Mouse (Mus musculus): Measurements from ENCODE around the gene Jazf1. TPM values are rescaled to one million over a fixed set of nuclear protein-coding genes. Genes with fewer than 3 reads are reported as not detected.

Gene Jazf1
- total and polyA plus RNA-seq, 3 experiments = not detected

- no peak for TF ChIP-seq MYC (IDR thresholded peaks at IDR 0.05; ENCODE audit: low read depth, low read length)
Measured at GRCm38 (mm10) chr6:52954861-52955260, 113.6 kb downstream of the Jazf1 start (continued).

DNA sequence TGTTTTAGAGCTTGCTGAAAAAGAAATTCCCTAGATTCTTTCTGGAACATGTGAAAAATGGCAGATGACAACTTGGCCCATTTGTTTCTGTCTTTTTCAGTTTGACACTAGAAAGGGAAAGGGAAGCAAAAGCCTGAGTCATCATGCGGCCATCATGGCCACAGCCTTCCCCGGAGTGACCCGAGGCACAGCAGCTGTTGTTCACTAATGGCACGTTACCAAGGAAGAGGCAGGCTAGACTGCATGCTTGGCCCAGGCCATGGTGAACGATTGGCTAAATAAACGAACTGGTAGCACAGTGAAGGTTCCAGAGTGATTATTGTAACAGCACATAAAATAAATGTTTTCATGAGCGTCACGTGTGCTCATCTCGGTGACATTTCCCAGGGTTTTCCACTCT, 114.0 kb downstream of the Jazf1 start:
- TF ChIP-seq TCF12 (IDR thresholded peaks at IDR 0.05; ENCODE audit: low read depth, low read length) = no peak
- TF ChIP-seq POLR2A (IDR thresholded peaks at IDR 0.05; ENCODE audit: control insufficient read depth in 1 of 2, insufficient read depth in 1 of 2, low read depth in 1 of 2, low read length in 2 of 2, poor library complexity in 1 of 2) = no peak
- TF ChIP-seq ELF1 (IDR thresholded peaks at IDR 0.05; ENCODE audit: low read depth, low read length) = no peak
- TF ChIP-seq BHLHE40 (IDR thresholded peaks at IDR 0.05; ENCODE audit: borderline replicate concordance, low read depth, low read length) = no peak
- TF ChIP-seq ETS1 (IDR thresholded peaks at IDR 0.05; ENCODE audit: low read depth, low read length) = no peak
- no peak for TF ChIP-seq CHD1 (IDR thresholded peaks at IDR 0.05; ENCODE audit: low read depth, low read length)
- TF ChIP-seq E2F4 (IDR thresholded peaks at IDR 0.05; ENCODE audit: borderline replicate concordance, low read depth, low read length) = no peak
- TF ChIP-seq MEF2A (IDR thresholded peaks at IDR 0.05; ENCODE audit: extremely low read depth, insufficient replicate concordance, low read depth, low read length, poor library complexity, severe bottlenecking) = no peak
- TF ChIP-seq EP300 (IDR thresholded peaks at IDR 0.05; ENCODE audit: low read depth in 1 of 2, low read length in 2 of 2) = no peak
- no peak overlapping the region for H3K9ac ChIP-seq (ENCODE audit: control insufficient read depth, low read depth, low read length, poor library complexity, severe bottlenecking)

GRCm38 (mm10) chr6:52952526-52952900, 115.9 kb downstream of the Jazf1 start:
- TF ChIP-seq MYB (IDR thresholded peaks at IDR 0.05; ENCODE audit: low read depth, low read length) = no peak
- TF ChIP-seq TAL1 (IDR thresholded peaks at IDR 0.05; ENCODE audit: low read length) = no peak
- no peak for TF ChIP-seq CTCF (IDR thresholded peaks at IDR 0.05 in 2 of 3, conservative IDR thresholded peaks at IDR 0.05 in 1 of 3; ENCODE audit: control insufficient read depth in 1 of 3, insufficient read depth in 1 of 3, low read depth in 2 of 3, low read length in 3 of 3, poor library complexity in 1 of 3, severe bottlenecking in 1 of 3)
- TF ChIP-seq USF1 (IDR thresholded peaks at IDR 0.05; ENCODE audit: low read depth, low read length) = no peak
- no peak for TF ChIP-seq NRF1 (IDR thresholded peaks at IDR 0.05; ENCODE audit: insufficient read depth, low read depth, low read length, poor library complexity, severe bottlenecking)
- no peak for TF ChIP-seq ZMIZ1 (IDR thresholded peaks at IDR 0.05; ENCODE audit: low read depth, low read length)
- TF ChIP-seq CHD2 (IDR thresholded peaks at IDR 0.05; ENCODE audit: low read length) = no peak
- no peak for TF ChIP-seq GATA1 (IDR thresholded peaks at IDR 0.05; ENCODE audit: low read depth, low read length)
- no peak for TF ChIP-seq ETS1 (IDR thresholded peaks at IDR 0.05; ENCODE audit: low read depth, low read length)
- TF ChIP-seq KAT2A (conservative IDR thresholded peaks at IDR 0.05; ENCODE audit: low read depth, low read length) = no peak
- no peak for TF ChIP-seq MAZ (IDR thresholded peaks at IDR 0.05; ENCODE audit: low read depth, low read length)
- TF ChIP-seq MEF2A (IDR thresholded peaks at IDR 0.05; ENCODE audit: extremely low read depth, insufficient replicate concordance, low read depth, low read length, poor library complexity, severe bottlenecking) = no peak
- no peak for TF ChIP-seq ZC3H11A (IDR thresholded peaks at IDR 0.05; ENCODE audit: low read depth, low read length)
- H3K9ac ChIP-seq (ENCODE audit: control insufficient read depth, low read depth, low read length, poor library complexity, severe bottlenecking) = no peak overlapping the region
- H3K9me3 ChIP-seq (replicated peaks; ENCODE audit: insufficient read depth, low read length) = no peaks in the 10 kb centered on the region
- no peaks in the 10 kb centered on the region for H3K27me3 ChIP-seq (ENCODE audit: control insufficient read depth in 1 of 2, insufficient read depth in 2 of 2, low read length in 2 of 2)
- no peaks in the 10 kb centered on the region for H3K36me3 ChIP-seq (ENCODE audit: control insufficient read depth in 1 of 2, insufficient read depth in 2 of 2, low read length in 2 of 2)
- no peak overlapping the region for H3K4me3 ChIP-seq (ENCODE audit: control insufficient read depth in 1 of 2, insufficient read depth in 1 of 2, low read depth in 2 of 2, low read length in 2 of 2)
- no peaks in the 10 kb centered on the region for H3K79me2 ChIP-seq (ENCODE audit: control insufficient read depth, insufficient read depth, low read length, poor library complexity)
- H3K4me1 ChIP-seq (ENCODE audit: control insufficient read depth in 1 of 2, insufficient read depth in 2 of 2, low read length in 2 of 2) = no peaks in the 10 kb centered on the region
- DNase-seq (ENCODE audit: low read depth, low spot score) = no peak
- H3K27ac ChIP-seq (ENCODE audit: control insufficient read depth, low read depth, low read length) = no peak overlapping the region

More for the DNA sequence above, 114.0 kb downstream of the Jazf1 start:
- Histone ChIP-seq H3K4me3 (ENCODE audit: control insufficient read depth in 1 of 2, insufficient read depth in 1 of 2, low read depth in 2 of 2, low read length in 2 of 2) (no peak overlapping the region), H3K27ac (ENCODE audit: control insufficient read depth, low read depth, low read length) (no peak overlapping the region), H3K27me3 (ENCODE audit: control insufficient read depth in 1 of 2, insufficient read depth in 2 of 2, low read length in 2 of 2) (no peaks in the 10 kb centered on the region), H3K79me2 (ENCODE audit: control insufficient read depth, insufficient read depth, low read length, poor library complexity) (no peaks in the 10 kb centered on the region), H3K36me3 (ENCODE audit: control insufficient read depth in 1 of 2, insufficient read depth in 2 of 2, low read length in 2 of 2) (no peaks in the 10 kb centered on the region), H3K4me1 (ENCODE audit: control insufficient read depth in 1 of 2, insufficient read depth in 2 of 2, low read length in 2 of 2) (no peaks in the 10 kb centered on the region), H3K9me3 (replicated peaks; ENCODE audit: insufficient read depth, low read length) (no peaks in the 10 kb centered on the region)
- DNase-seq (ENCODE audit: low read depth, low spot score) = no peak
